Mouse (Mus musculus) lung, embryonic 14.5 days (tissue): ENCODE measurements at regions not wholly inside any gene's neighbourhood (a gene's known extent, or its start where the extent isn't known, plus 50 kb on each side); places are given as distances from the start of the nearest gene placed in this dataset.

ENCODE experiments used
- ATAC-seq: fragments of 200-750 bp; cut with Nextera tagmentation; 2 replicates; pipeline ENCODE4 v1.8.0; 2017; ENCODE audit warnings: mild to moderate bottlenecking, moderate TSS enrichment, moderate library complexity; ENCODE audit not compliant: insufficient read depth
- DNase-seq: peaks from one replicate; pipeline ENCODE4 v3.0.0-alpha.2; 2015
- H3K27ac ChIP-seq: fragments of 300-500 bp; sonication (generic); 2 replicates; pipeline ENCODE4 v1.5.1; 2014; ENCODE audit warnings: low read depth, mild to moderate bottlenecking, moderate library complexity
- H3K27me3 ChIP-seq: fragments of 300-500 bp; sonication (generic); 2 replicates; pipeline ENCODE4 v1.6.1; 2014; ENCODE audit warnings: low read length, control low read depth; ENCODE audit not compliant: insufficient read depth
- H3K36me3 ChIP-seq: fragments of 300-500 bp; sonication (generic); 2 replicates; pipeline ENCODE4 v1.6.1; 2014; ENCODE audit warnings: control low read depth; ENCODE audit not compliant: insufficient read depth
- H3K4me1 ChIP-seq: fragments of 300-500 bp; sonication (generic); 2 replicates; pipeline ENCODE4 v1.6.1; 2014; ENCODE audit warnings: antibody characterized with exemption, control low read depth; ENCODE audit not compliant: insufficient read depth
- H3K4me2 ChIP-seq: fragments of 300-500 bp; sonication (generic); 2 replicates; pipeline ENCODE4 v1.6.1; 2014; ENCODE audit warnings: mild to moderate bottlenecking
- H3K4me3 ChIP-seq: fragments of 300-500 bp; sonication (generic); 2 replicates; pipeline ENCODE4 v1.5.1; 2014; ENCODE audit warnings: low read depth, low read length
- H3K9ac ChIP-seq: fragments of 300-500 bp; sonication (generic); 2 replicates; pipeline ENCODE4 v1.6.1; 2014
- H3K9me3 ChIP-seq: fragments of 300-500 bp; sonication (generic); 2 replicates; pipeline ENCODE4 v1.6.1; 2016; ENCODE audit warnings: low read depth, low read length, control low read depth
- CTCF ChIP-seq: IDR thresholded peaks from 2 replicates; pipeline ENCODE4 v1.5.1; 2016; ENCODE audit warnings: antibody characterized with exemption, low read depth
- WGBS: fragments of 180-500 bp; shearing (Covaris S2); extraction: QIAGEN DNeasy Blood & Tissue Kit; methylation state at CpG from one replicate; pipeline ENCODE4 v1.1.7; 2014; 5-methylcytosine and 5-hydroxymethylcytosine counted together

- DNase-seq (peak; percentile 16), ATAC-seq (no peak)
- H3K27ac ChIP-seq, result no peak overlapping the region
- H3K4me3 ChIP-seq, result no peak overlapping the region
- H3K9me3 ChIP-seq, result no peaks in the 10 kb centered on the region
- no peak for TF ChIP-seq CTCF
- no peaks in the 10 kb centered on the region for H3K4me1 ChIP-seq
- H3K27me3 ChIP-seq, result no peaks in the 10 kb centered on the region
- WGBS, result 72% methylated on average over 1 of the region's 1 CpGs
- no peaks in the 10 kb centered on the region for H3K36me3 ChIP-seq
- no peak overlapping the region for H3K9ac ChIP-seq
- H3K4me2 ChIP-seq, result no peak overlapping the region
These were observed 173.0 kb upstream of the Tbx3 start for GRCm38 (mm10) chr5:119497501-119497900.

DNA sequence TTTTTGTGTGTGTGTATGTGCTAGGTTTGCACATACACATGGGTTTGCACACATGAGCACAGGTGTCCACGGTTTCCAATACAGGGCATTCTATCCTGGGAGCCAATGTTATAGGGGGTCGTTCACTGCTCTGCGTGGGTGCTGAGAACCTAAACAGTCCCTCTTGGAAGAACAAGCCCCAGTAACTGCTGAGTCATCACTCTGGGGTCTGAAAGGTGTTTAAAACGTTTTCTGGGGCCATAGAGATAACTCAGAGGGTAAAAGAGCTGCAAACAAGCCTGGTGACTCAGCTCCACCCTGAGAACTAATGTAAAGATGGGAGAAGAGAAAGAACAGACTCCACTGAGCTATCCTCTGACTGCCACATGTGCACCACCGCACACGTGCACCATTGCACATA, 172.0 kb upstream of the Tbx3 start:
- Histone ChIP-seq H3K27ac (no peak overlapping the region), H3K27me3 (no peaks in the 10 kb centered on the region), H3K4me3 (no peak overlapping the region), H3K9ac (no peak overlapping the region), H3K9me3 (no peaks in the 10 kb centered on the region), H3K36me3 (no peaks in the 10 kb centered on the region), H3K4me2 (no peak overlapping the region), H3K4me1 (no peaks in the 10 kb centered on the region)
- TF ChIP-seq CTCF, result no peak
- no peak for ATAC-seq
- 70% methylated on average over 6 of the region's 6 CpGs for WGBS
- no peak for DNase-seq

DNA sequence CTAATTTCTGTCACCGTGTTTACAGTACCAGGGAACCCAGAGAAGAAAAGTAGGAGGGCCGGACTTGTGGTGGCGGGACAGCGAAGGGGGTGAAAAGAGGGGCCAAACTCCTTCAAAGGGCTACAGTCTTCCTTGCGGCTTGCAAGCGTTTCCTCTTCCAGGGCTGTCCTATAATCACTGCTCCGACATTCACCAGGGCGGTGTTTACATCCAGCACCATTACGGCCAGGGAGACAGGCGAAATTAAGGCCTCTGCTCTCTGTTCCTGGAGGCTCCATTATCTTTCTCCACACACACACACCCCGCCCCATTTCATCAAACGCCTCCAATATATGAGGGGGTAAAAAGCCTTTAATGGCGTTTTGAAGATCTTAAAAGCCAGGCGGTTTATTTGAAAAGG, 162.8 kb upstream of the Tbx3 start:
- Histone ChIP-seq H3K4me2 (no peak overlapping the region), H3K27ac (peak overlapping the region; percentile 67), H3K9ac (no peak overlapping the region), H3K27me3 (no peaks in the 10 kb centered on the region), H3K36me3 (no peaks in the 10 kb centered on the region), H3K4me1 (no peaks in the 10 kb centered on the region), H3K4me3 (no peak overlapping the region), H3K9me3 (no peaks in the 10 kb centered on the region)
- ATAC-seq (peak; percentile 75), DNase-seq (peak; percentile 72)
- TF ChIP-seq CTCF, result no peak
- 23% methylated on average over 14 of the region's 14 CpGs for WGBS

GRCm38 (mm10) chr5:119518506-119519252, 151.8 kb upstream of the Tbx3 start:
- Histone ChIP-seq H3K27ac (peak overlapping the region; percentile 66), H3K27me3 (no peaks in the 10 kb centered on the region), H3K36me3 (no peaks in the 10 kb centered on the region), H3K4me1 (peaks cover 13% of the 10 kb centered on the region), H3K4me2 (0 out of 2 replicates have a peak overlapping the region, but pooled peaks have one; percentile 5), H3K9ac (no peak overlapping the region), H3K9me3 (no peaks in the 10 kb centered on the region), H3K4me3 (no peak overlapping the region)
- DNase-seq (peak; percentile 94), ATAC-seq (peak; percentile 82)
- TF ChIP-seq CTCF, result no peak
- WGBS, result 40% methylated on average over 19 of the region's 19 CpGs

- H3K36me3 ChIP-seq, result no peaks in the 10 kb centered on the region
- H3K4me3 ChIP-seq, result no peak overlapping the region
- H3K27me3 ChIP-seq, result no peaks in the 10 kb centered on the region
- DNase-seq (no peak), ATAC-seq (no peak)
- WGBS, result 38% methylated on average over 4 of the region's 4 CpGs
- H3K4me1 ChIP-seq, result peaks cover 18% of the 10 kb centered on the region
- no peak for TF ChIP-seq CTCF
- no peak overlapping the region for H3K27ac ChIP-seq
- no peak overlapping the region for H3K4me2 ChIP-seq
- H3K9ac ChIP-seq, result no peak overlapping the region
- no peaks in the 10 kb centered on the region for H3K9me3 ChIP-seq
These were observed 146.3 kb upstream of the Tbx3 start for GRCm38 (mm10) chr5:119524171-119524570.

- Histone ChIP-seq H3K27me3 (no peaks in the 10 kb centered on the region), H3K9ac (no peak overlapping the region), H3K27ac (peak overlapping the region; percentile 73; the same call in 1 of the 2 replicates), H3K4me3 (no peak overlapping the region), H3K4me2 (no peak overlapping the region), H3K9me3 (no peaks in the 10 kb centered on the region), H3K36me3 (no peaks in the 10 kb centered on the region), H3K4me1 (peaks cover 17% of the 10 kb centered on the region)
- 51% methylated on average over 5 of the region's 5 CpGs for WGBS
- ATAC-seq, result no peak
- no peak for TF ChIP-seq CTCF
- DNase-seq, result peak; percentile 66
These were observed 144.5 kb upstream of the Tbx3 start for GRCm38 (mm10) chr5:119525960-119526359.

DNA sequence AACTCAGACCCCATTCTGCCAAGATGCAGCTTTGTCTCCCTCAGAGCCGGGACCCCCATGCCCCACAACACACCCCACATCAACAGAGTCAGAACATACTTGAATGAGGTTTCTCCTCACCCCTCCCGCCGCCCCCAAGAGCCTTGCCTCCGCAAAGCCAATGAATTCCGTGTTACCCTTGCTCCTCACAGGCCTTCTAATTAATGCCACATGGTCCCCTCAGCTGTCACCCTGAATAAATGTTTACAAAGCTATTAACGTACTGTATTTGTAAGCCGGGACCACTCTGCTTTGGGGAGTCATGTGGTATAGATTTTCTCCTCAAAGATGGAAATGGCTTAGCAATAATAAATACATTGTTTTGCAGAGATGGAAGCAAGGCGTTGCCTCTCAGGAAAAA, 140.5 kb upstream of the Tbx3 start:
- Histone ChIP-seq H3K36me3 (no peaks in the 10 kb centered on the region), H3K4me1 (peaks cover 8% of the 10 kb centered on the region), H3K27me3 (no peaks in the 10 kb centered on the region), H3K27ac (no peak overlapping the region), H3K4me2 (no peak overlapping the region), H3K9ac (no peak overlapping the region), H3K9me3 (no peaks in the 10 kb centered on the region), H3K4me3 (no peak overlapping the region)
- 29% methylated on average over 8 of the region's 8 CpGs for WGBS
- no peak for DNase-seq
- no peak for ATAC-seq
- TF ChIP-seq CTCF, result no peak

GRCm38 (mm10) chr5:119534946-119535345, 135.5 kb upstream of the Tbx3 start:
- Histone ChIP-seq H3K27ac (no peak overlapping the region), H3K4me3 (no peak overlapping the region), H3K9ac (no peak overlapping the region), H3K27me3 (no peaks in the 10 kb centered on the region), H3K9me3 (no peaks in the 10 kb centered on the region), H3K36me3 (no peaks in the 10 kb centered on the region), H3K4me1 (no peaks in the 10 kb centered on the region), H3K4me2 (no peak overlapping the region)
- WGBS, result 81% methylated on average over 5 of the region's 5 CpGs
- no peak for ATAC-seq
- no peak for DNase-seq
- TF ChIP-seq CTCF, result no peak
